Mouse (Mus musculus) CD4-positive, CD25-positive, alpha-beta regulatory T cell, adult 4 months (primary cell): ENCODE data around the gene Cass4. TPM values are rescaled to one million over a fixed set of nuclear protein-coding genes. Genes with fewer than 3 reads are reported as not detected.

Source experiments
- ATAC-seq: one replicate; pipeline ENCODE4 v1.8.0; 2017
- polyA plus RNA-seq, 2 experiments: library from polyadenylated mRNA; unstranded; fragments of 100-300 nt; shearing (Covaris generic); gene quantifications; one replicate each; pipeline ENCODE4 v1.2.1; 2017

Cass4 gene
- polyA plus RNA-seq: 10 to 100 TPM in 1 of 2 experiments, 1 to 10 TPM in 1; 6.8 to 10.5 TPM

DNA sequence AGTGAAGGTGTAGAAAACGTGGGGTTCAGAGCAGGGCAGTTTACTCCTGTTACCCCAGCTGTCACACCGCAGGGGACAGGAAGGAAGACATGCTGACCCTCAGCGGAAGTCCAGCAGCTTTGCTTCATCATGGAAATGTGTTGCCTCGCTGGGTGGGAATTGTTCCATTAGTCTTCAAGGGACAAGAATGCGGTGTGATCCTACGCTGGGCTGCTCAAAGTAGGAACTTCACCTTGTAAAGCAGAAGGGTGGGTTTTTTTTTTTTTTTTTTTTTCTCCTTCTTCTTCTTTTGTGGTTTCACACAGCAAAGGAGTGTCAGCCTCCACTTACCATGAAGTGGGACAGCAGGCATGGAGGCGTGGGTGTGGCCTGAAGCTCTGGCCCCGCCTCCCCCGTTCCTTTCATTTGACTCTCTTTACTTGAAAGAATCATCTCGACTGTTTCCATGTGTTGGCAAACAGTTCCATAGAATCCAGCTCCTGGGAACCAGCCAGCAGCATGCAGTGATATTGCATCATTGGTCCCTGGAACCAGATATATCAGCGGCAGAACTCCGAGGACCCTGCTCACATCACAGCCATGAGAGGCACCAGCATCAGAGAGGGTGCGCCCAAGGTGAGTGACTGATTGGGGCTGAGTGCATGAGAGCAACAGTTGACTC is at the start of gene Cass4:
TSS of gene Cass4 (plus strand) at position 404 of the 661 bp plus-strand sequence.
- ATAC-seq: peak; percentile 78

DNA sequence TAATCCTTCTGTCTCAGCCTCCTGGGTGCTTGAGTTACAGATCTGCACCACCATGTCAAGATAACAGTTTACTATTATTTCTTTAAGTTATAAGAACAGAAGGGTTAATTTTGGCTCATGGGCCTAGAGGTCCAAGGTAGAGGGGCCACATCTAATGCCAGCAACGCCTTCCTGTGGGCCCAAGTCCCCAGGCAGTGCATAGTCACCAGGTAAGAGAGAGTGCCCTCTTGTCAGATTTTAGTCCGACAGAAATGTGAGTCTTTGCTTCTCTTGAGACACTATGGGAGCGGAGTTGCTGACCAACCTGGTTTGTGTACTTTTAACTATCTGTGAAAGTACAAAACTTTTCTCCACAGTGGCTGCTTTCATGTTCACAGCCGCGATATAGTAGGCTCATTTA is 48.9 kb upstream of the Cass4 start:
- ATAC-seq: no peak

DNA sequence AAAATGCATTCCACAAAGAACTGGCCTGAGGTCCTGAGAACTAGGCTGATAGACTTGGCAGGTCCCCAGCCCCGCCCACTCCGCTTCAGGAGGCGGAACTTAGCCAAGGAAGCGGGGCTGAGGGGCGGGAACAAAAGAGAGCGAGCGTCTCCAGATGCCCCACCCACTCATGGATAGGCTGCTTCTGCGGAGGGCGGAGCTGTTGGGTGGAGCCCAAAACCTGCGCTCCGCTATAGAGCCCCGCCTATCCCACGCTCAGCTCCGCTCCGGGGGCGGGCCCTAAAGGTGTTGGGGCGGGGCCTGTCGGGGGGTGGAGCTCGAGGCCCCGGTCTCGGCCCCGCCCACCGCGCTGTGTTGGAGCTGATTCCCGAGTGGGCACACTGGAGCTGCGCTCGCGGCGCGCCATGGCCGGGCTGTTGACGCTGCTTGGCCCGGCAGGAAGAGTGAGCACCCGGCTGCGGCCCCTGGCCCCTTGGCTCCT is 48.3 kb upstream of the Cass4 start, which contains the start of gene Fam210b:
TSS of gene Fam210b (plus strand) at position 308 of the 481 bp plus-strand sequence.
- ATAC-seq: peak; percentile 99

DNA sequence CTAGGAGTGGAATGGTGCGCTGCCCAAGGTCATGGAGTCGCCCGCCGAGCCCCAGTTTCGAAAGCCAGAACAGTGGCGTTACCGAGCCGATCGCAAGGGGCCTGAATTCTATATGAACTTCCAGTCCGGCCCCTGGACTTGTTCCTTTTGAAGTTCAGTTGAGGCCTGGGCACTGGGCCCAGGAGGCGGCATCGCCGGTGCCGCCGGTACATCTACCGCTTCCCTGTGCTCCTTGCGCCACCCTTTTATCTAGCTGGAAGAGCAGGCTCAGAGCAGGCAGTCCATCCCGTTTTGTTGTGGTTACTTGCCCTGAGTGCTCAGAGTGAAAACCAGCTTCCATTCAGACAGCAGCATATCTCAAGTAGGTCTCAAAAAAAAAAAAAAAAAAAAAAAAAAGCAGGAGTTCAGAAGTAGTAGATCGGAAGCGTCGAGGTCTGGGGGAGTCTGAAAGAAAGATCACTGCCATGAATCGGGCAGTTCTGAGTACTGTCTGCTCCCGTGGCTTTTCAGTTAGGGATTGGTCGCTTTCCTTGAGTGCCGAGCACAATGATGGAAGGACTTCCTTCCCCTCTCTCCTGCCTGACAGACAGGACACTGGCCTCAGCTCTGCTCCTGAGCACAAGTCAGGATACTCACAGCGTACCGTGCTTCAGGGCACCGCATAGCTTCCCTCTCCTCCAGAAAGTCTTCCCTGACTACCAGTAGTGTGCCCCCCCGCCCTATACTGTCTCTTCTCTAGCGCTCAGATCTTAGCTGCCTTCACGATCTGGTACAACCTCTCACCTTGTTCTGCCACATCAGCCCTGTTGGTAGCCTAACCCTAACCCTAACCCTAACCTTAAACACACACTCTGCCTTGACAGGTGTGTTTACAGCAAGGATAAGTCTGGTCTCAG is 47.3 kb upstream of the Cass4 start:
- no peak for ATAC-seq

DNA sequence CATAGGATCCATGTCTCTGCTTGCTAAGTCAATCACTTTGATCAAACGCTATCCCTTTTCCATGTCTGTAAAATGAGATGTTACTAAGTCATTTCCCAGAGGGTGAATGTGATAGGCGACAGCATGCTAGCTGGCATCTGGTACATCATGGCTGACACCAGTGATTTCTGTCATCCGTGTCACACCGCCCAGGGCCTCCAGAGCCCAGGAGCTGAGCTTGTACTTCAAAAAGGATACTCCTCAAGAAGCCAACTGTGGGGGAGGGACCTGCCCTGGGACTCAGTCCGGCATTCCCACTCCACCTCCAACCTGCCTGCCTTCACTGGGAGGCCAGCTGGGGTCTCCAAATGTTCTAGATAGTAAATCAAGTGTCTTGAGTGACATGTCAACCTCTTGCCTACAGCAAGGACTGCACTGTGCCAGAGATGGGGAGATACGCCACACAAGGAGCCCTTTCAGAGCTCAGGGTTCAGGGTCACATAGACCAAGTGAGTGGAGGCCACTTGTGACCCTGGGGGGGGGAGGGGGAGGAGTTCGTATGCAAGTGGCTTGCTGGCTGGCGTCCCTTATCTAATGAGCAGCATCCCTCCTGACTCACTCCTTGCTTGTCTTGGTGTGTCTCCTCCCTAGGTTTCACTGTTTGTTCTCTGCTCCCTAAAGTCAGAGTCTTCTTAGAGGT is 46.5 kb upstream of the Cass4 start:
- ATAC-seq: no peak

DNA sequence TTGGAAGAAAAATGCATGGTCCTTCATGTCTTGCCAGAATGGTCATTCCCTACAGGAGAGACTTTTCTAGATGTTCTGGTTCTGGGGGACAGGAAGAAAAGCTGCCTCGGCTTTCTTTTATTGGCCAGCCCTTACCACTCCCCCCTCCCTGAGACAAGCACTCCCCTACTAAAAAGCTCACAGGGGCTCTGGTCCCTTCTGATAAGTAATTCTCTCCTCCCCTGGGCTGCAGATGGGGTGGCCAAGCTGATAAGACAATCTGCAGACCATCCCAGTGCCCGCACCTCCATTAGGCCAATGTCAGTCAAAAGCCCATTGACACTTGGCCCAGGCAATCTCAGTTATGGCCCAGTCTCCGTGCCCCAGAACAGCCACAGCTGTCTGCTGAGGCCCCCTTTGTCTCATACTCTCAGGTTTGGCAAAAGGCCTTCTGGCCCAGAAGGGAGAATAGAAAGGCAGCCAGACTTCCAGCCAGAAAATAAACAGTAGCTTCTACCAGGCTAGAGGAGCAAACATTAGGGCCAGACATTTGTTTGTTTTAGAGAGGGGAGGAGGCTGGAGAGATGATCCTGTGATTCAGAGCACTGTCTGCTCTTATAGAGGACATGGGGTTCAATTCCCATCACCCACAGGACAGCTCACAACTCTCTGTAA is 45.2 kb upstream of the Cass4 start:
- no peak for ATAC-seq

DNA sequence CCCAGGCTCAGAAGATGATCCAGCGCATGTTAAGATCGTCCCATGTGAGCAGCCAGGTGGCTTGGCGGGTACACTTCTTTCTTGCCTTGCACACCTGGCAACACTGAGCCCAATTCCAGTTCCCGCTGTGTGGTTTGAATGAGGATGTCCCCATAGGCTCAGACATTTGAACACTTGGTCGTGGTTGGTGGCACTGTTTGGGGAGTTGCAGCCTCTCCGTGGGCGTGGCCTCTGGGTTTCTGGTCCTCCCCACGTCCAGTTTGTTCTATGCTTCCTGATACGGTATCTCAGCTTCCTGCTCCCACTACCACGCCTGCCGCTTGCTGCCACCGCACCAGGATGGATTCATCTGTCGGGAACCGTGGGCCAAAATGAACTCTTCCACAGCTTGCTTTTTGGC is 43.8 kb upstream of the Cass4 start:
- no peak for ATAC-seq

DNA sequence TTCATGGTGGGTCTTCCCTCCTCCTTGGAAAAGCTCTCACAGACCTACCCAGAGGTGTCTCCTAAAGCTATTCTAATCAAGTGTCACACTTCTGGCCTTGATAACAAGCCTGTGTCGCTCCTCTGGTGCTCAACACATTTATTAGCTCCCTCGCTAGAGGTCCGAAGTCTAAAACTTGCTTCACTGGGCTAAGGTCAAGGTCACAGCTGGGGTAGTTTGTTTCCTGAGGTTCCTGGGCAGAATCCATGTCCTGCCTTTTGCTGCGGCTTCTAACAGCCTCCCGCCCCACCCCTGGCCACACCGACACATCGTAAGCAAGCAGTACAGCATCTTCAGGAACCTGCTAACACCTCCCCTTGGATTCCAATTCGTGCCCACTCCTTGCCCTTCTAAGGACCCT is 42.8 kb upstream of the Cass4 start:
- ATAC-seq: no peak

DNA sequence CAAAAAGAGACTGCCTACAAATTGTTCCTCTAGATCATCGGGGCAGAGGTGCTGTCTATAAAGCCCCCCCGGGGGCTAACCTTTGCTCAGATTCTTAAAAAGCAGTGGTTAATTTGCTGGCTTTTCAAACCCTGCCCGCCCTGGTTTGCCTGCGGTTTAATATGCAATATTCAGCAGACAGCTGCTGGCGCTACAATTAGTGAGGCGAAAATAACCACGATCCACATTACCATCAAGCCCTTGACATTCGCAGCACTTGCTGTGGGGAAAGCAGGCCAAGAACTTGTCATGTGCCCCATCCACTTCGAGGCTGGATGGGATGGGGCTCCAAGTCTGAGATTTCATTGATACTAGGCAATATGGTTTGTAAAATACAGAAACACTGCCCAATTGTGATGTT is 40.4 kb upstream of the Cass4 start:
- ATAC-seq: no peak

DNA sequence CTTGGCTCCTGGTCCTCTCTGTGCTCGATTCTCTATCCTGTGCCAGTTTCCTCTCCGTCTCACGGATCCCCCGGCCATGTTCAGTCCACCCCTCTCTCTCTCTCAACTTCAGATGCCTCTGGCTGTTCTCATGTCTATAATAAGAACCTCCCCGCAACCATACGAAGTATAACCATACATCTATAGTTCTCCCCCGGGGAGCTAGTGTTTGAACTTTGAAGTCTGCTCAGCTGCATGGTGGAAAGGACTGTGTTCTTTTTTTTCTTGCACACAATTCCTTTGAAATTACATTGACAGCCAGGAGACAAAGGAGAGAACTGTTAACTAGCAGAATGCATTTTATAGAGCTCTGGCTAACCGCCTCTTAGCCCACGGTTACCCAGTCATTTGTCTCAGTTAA is 38.8 kb upstream of the Cass4 start:
- no peak for ATAC-seq

DNA sequence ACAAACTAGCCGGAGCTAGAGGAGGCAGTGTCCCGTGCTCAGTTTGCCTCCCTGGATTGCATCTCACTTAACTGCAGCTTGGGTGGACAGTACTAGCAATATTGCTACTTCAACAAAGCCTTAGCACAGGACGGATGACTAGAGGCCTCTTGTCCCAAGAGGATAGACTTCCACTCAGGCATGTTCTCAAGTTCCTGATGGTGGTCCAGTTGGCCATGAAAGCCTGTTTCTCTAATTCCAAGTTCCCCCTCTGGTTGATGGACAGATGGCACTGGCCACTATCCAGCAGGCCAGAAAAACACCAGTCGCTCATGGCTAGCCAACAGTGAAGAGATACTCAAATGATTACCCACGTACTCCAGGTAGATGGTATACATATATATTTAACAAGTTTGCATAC is 37.8 kb upstream of the Cass4 start:
- ATAC-seq: no peak

DNA sequence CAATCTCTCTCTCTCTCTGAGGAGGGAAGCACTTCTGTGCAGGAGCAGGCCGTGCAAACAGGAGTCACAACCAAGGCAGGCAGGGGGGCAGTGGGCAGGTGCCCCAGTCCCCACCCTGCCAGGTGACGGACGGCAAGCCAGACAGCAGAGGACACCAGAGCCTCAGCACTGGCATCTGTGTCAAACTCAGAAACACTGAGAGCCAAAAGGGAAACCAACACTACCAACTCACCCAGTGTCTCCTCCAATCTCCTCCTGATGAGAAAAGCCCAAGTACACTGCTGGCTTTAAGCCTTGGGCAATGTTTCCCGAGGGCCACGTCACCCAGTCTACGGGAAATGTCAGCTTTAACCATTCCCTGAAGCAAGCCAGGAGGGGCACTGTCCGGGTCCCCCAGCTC is 30.4 kb upstream of the Cass4 start:
- no peak for ATAC-seq

DNA sequence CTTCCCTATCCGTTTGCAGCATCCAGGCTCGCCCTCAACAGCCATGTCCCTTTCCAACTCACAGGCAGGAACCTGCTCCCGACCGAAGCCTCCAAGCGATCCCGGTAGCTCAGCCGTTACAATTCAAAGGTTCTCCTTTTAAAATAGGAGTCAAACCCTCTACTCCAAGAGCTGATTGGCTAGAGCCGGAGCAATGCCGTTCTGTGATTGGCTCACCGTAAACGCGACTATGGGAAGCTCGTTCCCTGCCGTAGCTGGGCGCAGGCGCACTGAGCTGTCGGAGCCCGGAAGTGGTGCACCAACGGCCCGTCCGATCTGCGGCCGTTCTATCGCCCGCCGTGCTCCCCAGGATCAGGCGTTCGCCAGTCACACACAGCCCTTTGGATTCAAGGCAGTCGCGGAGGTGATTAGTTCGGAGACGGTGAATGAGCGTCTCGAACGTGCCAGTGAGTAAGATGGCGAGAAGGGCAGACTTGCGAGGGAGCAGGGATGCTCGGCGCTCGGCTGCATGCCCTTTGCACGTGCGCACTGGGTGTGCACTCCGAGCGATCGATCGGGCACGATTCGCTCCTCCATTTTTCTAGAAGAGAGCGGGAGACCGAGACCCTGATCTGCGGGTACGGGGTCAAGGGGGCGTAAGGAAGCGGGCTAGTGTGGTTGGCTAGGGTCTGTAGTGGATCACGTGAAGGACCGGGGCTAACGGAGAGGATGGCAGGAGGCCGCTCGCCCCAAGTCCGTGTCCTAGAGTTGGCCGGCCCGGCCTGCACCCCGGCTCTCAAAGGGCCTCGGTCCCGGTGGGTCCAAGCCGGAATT is 23.0 kb upstream of the Cass4 start, which contains the start of the genes Aurka and Cstf1:
TSS of gene Aurka (minus strand) at position 125 of the 813 bp plus-strand sequence.
TSS of gene Cstf1 (plus strand) at position 271 of the 813 bp plus-strand sequence.
- ATAC-seq: peak; percentile 97

DNA sequence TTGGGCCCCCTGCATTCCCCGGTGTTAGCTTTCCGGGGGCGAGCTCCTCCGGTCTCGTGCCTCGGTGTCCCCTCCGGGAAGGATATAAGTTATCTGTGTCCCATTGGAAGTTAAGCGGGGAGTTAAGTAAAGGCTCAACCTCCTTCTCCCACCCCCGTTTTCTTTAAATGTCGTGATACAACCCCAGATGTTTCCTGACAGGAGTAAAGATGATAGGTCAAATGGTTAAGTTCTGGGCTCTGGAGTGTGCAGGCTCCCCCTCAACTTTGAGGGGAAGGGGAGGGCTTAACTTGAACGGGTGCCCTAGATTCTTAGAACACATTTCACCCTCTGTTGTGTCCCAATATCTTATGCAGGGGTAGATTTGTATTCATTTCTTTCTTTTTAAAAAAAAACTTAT is 22.3 kb upstream of the Cass4 start:
- no peak for ATAC-seq

DNA sequence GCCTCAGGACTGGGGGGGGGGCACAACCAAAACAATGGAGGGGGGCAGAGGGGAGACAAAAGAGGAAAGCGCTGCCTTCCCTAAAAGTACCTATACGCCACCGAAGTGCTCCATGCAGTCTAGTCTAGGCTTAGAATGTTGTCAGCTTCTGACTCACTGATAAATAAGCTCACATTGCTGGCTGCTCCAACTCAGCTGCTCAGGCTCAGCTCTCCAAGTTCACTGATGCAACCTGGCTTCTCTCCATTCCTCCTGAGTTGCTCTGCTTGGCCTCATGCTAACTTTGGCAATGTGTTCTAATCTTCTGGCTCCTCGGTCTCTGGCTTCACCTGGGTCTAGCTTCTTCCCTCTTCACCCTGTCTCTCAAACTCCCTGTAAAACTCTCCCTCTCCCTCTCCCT is 17.0 kb upstream of the Cass4 start:
- no peak for ATAC-seq

DNA sequence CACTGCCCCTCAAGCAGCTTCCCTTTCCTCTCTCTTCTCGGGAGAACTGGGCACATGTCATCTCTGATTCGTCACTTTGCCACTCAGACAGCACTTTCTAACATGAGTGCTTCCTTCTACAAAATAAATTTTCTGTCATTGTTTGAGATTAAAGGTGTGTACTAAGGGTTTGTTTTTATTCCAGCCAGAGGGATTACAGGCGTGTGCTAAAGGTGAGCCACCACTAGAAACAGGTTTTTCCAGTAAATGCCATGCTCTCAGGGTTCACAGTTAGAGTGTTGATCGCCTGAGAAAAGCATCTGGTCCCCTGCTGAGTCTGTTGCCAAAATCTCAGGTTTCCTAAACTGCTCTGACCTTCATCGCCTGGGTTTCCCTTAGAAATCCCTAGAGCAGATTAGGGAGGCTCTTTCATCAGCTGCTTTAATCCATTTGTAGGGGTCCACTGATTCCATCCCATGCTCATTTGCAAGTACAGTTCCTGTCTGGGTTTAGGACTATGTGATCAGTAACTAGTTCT is 16.5 kb upstream of the Cass4 start:
- no peak for ATAC-seq

DNA sequence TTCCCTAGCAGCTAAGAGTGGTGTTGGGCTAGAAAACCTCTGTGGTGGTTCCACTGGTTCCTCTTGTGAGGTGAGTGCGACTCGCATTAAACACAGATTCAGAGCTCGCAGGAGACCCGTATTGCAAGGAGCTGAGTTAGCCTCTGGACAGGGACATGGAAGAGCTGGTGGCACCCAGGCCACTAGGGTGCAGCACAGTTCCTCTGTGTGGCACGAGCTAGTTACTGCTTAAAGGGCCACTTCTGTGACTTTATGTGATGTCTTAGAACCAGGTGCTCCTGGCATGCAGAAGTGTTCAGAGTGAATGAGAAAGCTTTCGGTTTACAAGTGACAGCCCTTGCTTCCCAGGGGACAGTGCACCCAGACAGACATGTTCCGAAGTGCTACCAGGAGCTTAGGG is 15.3 kb upstream of the Cass4 start:
- peak; percentile 91 for ATAC-seq

DNA sequence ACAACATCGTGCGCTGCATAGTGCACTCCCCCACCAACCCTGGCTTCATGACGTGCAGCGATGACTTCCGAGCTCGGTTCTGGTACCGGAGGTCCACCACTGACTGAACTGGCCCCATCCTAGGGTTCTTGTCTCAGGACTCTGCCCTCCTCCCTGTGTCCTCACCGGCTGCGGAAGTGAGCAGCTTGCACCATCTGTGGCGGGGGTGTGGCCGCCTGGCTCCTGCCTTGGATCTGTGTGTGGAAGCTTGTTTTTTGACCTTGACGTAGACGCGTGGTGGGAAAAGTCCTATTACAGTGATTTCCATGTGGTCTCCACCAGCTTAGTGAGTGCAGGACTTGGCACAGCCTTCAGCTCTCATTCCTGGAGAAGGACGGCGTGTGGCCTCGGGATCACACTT is 13.1 kb upstream of the Cass4 start:
- no peak for ATAC-seq

DNA sequence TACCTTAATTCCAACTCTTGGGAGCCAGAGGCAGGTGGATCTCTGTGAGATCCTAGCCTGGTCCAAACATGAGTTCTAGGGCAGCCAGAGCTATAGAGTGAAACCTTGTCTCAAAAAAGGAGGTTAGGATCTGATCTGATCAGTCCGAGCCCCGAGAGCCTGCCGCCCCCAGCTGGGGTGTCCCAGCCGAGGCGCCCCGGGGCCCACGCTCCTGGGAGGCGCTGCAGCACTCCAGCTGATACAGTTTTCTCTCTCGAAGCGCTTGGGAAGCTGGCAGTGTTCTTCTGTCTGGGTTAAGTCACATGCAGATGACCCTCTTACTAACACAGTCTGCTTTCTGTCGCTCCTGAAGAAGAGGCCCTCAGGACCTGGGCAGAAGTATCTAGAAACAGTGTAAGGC is 12.3 kb upstream of the Cass4 start:
- ATAC-seq: no peak

DNA sequence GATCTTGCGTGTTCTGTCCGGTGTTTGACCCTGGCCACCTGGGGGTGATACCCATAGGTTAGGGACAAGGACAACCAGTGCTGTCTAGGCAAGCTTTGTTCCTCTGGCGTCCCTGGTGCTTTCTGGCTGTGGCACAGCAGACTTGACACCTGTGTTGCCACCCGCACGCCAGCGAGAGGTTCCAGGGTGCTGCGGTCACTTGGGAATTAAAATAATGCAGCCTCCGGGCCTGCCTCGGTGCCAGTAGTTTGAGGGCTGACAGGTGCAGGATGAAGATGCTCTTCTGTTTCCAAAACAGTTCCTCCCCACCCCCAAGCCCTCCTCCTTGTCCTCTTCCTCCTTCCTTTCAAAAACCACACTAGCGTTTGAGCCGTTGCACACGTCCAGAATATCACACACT is 11.7 kb upstream of the Cass4 start:
- ATAC-seq: no peak

DNA sequence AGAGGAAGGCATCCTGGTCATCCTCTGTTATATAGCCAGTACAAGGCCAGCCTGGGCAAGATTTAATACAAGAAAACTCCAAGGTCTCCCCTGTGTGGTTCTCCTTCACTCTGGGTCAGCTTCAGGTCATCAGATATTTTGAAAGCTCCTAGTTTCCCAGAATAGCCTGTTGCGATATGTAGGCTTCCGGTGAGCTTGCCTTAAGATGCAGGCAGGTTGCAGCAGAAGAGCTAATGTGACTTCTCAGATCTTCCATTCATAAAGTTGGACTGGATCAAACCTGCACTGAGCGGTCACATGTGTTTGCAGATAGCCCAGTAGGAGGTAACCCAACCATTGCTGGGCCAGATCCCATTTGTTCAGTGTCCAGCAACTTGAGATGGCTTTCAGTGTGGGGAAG is 8.9 kb upstream of the Cass4 start:
- no peak for ATAC-seq
